Mouse (Mus musculus): ENCODE measurements around the gene Col5a1. TPM values are rescaled to one million over a fixed set of nuclear protein-coding genes. Genes with fewer than 3 reads are reported as not detected.

The Col5a1 gene
- polyA plus RNA-seq, 1 experiment from 2014 or later: 37.4 TPM

- no peak overlapping the region for H3K27ac ChIP-seq
- H3K4me3 ChIP-seq: no peak overlapping the region
- H3K9me3 ChIP-seq: no peaks in the 10 kb centered on the region
- no peaks in the 10 kb centered on the region for H3K4me1 ChIP-seq
- DNase-seq (ENCODE audit: low spot score): no peak
- peaks cover 41% of the 10 kb centered on the region for H3K36me3 ChIP-seq
- 79% methylated on average over 14 of the region's 14 CpGs for WGBS
- H3K27me3 ChIP-seq (ENCODE audit: insufficient read depth, poor library complexity, severe bottlenecking): no peaks in the 10 kb centered on the region
Observed at GRCm38 (mm10) chr2:28038391-28039096, 152.3 kb downstream of the Col5a1 start.

GRCm38 (mm10) chr2:28039647-28040325 is 153.6 kb downstream of the Col5a1 start:
- Histone ChIP-seq H3K4me3 (no peak overlapping the region), H3K27ac (no peak overlapping the region), H3K27me3 (ENCODE audit: insufficient read depth, poor library complexity, severe bottlenecking) (no peaks in the 10 kb centered on the region), H3K36me3 (peaks cover 33% of the 10 kb centered on the region), H3K4me1 (no peaks in the 10 kb centered on the region), H3K9me3 (no peaks in the 10 kb centered on the region)
- no peak for DNase-seq (ENCODE audit: low spot score)
- 86% methylated on average over 10 of the region's 10 CpGs for WGBS

- H3K27ac ChIP-seq: no peak overlapping the region
- no peaks in the 10 kb centered on the region for H3K4me1 ChIP-seq
- H3K36me3 ChIP-seq: peaks cover 29% of the 10 kb centered on the region
- no peaks in the 10 kb centered on the region for H3K9me3 ChIP-seq
- 88% methylated on average over 1 of the region's 1 CpGs for WGBS
- H3K27me3 ChIP-seq (ENCODE audit: insufficient read depth, poor library complexity, severe bottlenecking): no peaks in the 10 kb centered on the region
- H3K4me3 ChIP-seq: no peak overlapping the region
- no peak for DNase-seq (ENCODE audit: low spot score)
Observed at GRCm38 (mm10) chr2:28040466-28040865, 154.2 kb downstream of the Col5a1 start.

GRCm38 (mm10) chr2:28044920-28045598 is 158.8 kb downstream of the Col5a1 start:
- Histone ChIP-seq H3K4me1 (0 out of 2 replicates have a peak, but pooled peaks cover 3% of the 10 kb centered on the region), H3K36me3 (no peaks in the 10 kb centered on the region), H3K27ac (no peak overlapping the region), H3K27me3 (ENCODE audit: insufficient read depth, poor library complexity, severe bottlenecking) (no peaks in the 10 kb centered on the region), H3K9me3 (no peaks in the 10 kb centered on the region), H3K4me3 (no peak overlapping the region)
- 77% methylated on average over 9 of the region's 9 CpGs for WGBS
- no peak for DNase-seq (ENCODE audit: low spot score)

- Histone ChIP-seq H3K4me3 (no peak overlapping the region), H3K36me3 (no peaks in the 10 kb centered on the region), H3K27ac (no peak overlapping the region; the same call in 1 of the 2 replicates), H3K4me1 (0 out of 2 replicates have a peak, but pooled peaks cover 3% of the 10 kb centered on the region), H3K27me3 (ENCODE audit: insufficient read depth, poor library complexity, severe bottlenecking) (no peaks in the 10 kb centered on the region), H3K9me3 (no peaks in the 10 kb centered on the region)
- DNase-seq (ENCODE audit: low spot score): no peak
- 75% methylated on average over 6 of the region's 6 CpGs for WGBS
Observed at GRCm38 (mm10) chr2:28046311-28046710, 160.1 kb downstream of the Col5a1 start.

GRCm38 (mm10) chr2:28047092-28047491 is 160.9 kb downstream of the Col5a1 start:
- H3K36me3 ChIP-seq: no peaks in the 10 kb centered on the region
- 72% methylated on average over 7 of the region's 7 CpGs for WGBS

GRCm38 (mm10) chr2:28059922-28060321 is 173.7 kb downstream of the Col5a1 start:
- Histone ChIP-seq H3K4me1 (no peaks in the 10 kb centered on the region), H3K4me3 (no peak overlapping the region), H3K27ac (no peak overlapping the region), H3K27me3 (ENCODE audit: insufficient read depth, poor library complexity, severe bottlenecking) (no peaks in the 10 kb centered on the region), H3K36me3 (no peaks in the 10 kb centered on the region), H3K9me3 (no peaks in the 10 kb centered on the region)
- WGBS: 80% methylated on average over 1 of the region's 1 CpGs
- DNase-seq (ENCODE audit: low spot score): no peak

More at GRCm38 (mm10) chr2:28047092-28047491, 160.9 kb downstream of the Col5a1 start:
- DNase-seq (ENCODE audit: low spot score): no peak
- 0 out of 2 replicates have a peak, but pooled peaks cover 3% of the 10 kb centered on the region for H3K4me1 ChIP-seq
- H3K4me3 ChIP-seq: no peak overlapping the region
- no peak overlapping the region for H3K27ac ChIP-seq
- no peaks in the 10 kb centered on the region for H3K9me3 ChIP-seq
- no peaks in the 10 kb centered on the region for H3K27me3 ChIP-seq (ENCODE audit: insufficient read depth, poor library complexity, severe bottlenecking)

- Histone ChIP-seq H3K4me1 (no peaks in the 10 kb centered on the region), H3K4me3 (no peak overlapping the region), H3K27me3 (ENCODE audit: insufficient read depth, poor library complexity, severe bottlenecking) (no peaks in the 10 kb centered on the region), H3K27ac (peak overlapping the region; percentile 25; the same call in 1 of the 2 replicates), H3K36me3 (no peaks in the 10 kb centered on the region), H3K9me3 (no peaks in the 10 kb centered on the region)
- DNase-seq (ENCODE audit: low spot score): no peak
- 84% methylated on average over 4 of the region's 4 CpGs for WGBS
Observed at GRCm38 (mm10) chr2:28063711-28064338, 177.6 kb downstream of the Col5a1 start.

GRCm38 (mm10) chr2:28064339-28065080 is 178.3 kb downstream of the Col5a1 start:
- H3K9me3 ChIP-seq: no peaks in the 10 kb centered on the region
- DNase-seq (ENCODE audit: low spot score): no peak
- H3K27me3 ChIP-seq (ENCODE audit: insufficient read depth, poor library complexity, severe bottlenecking): no peaks in the 10 kb centered on the region
- H3K4me1 ChIP-seq: no peaks in the 10 kb centered on the region
- H3K27ac ChIP-seq: peak overlapping the region; percentile 72
- WGBS: 66% methylated on average over 7 of the region's 7 CpGs
- H3K4me3 ChIP-seq: no peak overlapping the region
- H3K36me3 ChIP-seq: no peaks in the 10 kb centered on the region

GRCm38 (mm10) chr2:28065081-28065651 is 178.9 kb downstream of the Col5a1 start:
- whole genome bisulfite sequencing: 81% methylated on average over 5 of the region's 5 CpGs
- no peaks in the 10 kb centered on the region for H3K27me3 ChIP-seq (ENCODE audit: insufficient read depth, poor library complexity, severe bottlenecking)
- DNase-seq (ENCODE audit: low spot score): no peak
- H3K4me3 ChIP-seq: no peak overlapping the region
- peak overlapping the region; percentile 72 for H3K27ac ChIP-seq
- H3K36me3 ChIP-seq: no peaks in the 10 kb centered on the region
- H3K9me3 ChIP-seq: no peaks in the 10 kb centered on the region
- H3K4me1 ChIP-seq: 0 out of 2 replicates have a peak, but pooled peaks cover 5% of the 10 kb centered on the region

GRCm38 (mm10) chr2:28066686-28067085 is 180.5 kb downstream of the Col5a1 start:
- no peak for DNase-seq (ENCODE audit: low spot score)
- H3K4me1 ChIP-seq: 0 out of 2 replicates have a peak, but pooled peaks cover 5% of the 10 kb centered on the region
- H3K27me3 ChIP-seq (ENCODE audit: insufficient read depth, poor library complexity, severe bottlenecking): no peaks in the 10 kb centered on the region
- H3K4me3 ChIP-seq: no peak overlapping the region
- no peaks in the 10 kb centered on the region for H3K36me3 ChIP-seq
- peak overlapping the region; percentile 72 for H3K27ac ChIP-seq
- 73% methylated on average over 5 of the region's 5 CpGs for WGBS
- H3K9me3 ChIP-seq: no peaks in the 10 kb centered on the region

GRCm38 (mm10) chr2:28067175-28067574 is 180.9 kb downstream of the Col5a1 start:
- 65% methylated on average over 6 of the region's 6 CpGs for WGBS
- no peak for DNase-seq (ENCODE audit: low spot score)
- H3K4me1 ChIP-seq: 0 out of 2 replicates have a peak, but pooled peaks cover 5% of the 10 kb centered on the region
- no peaks in the 10 kb centered on the region for H3K27me3 ChIP-seq (ENCODE audit: insufficient read depth, poor library complexity, severe bottlenecking)
- no peaks in the 10 kb centered on the region for H3K9me3 ChIP-seq
- H3K4me3 ChIP-seq: no peak overlapping the region
- H3K36me3 ChIP-seq: no peaks in the 10 kb centered on the region
- H3K27ac ChIP-seq: peak overlapping the region; percentile 65; the same call in 1 of the 2 replicates

Measured in heart, embryonic 10.5 days (tissue).